Mouse (Mus musculus): Measurements from ENCODE around the gene Trpc4ap.
"Not testable (repeated sequence)": the region's sequence is repeated elsewhere in the genome, so short reads cannot be mapped to it uniquely, and the experiment has no call there.

Gene Trpc4ap

DNA sequence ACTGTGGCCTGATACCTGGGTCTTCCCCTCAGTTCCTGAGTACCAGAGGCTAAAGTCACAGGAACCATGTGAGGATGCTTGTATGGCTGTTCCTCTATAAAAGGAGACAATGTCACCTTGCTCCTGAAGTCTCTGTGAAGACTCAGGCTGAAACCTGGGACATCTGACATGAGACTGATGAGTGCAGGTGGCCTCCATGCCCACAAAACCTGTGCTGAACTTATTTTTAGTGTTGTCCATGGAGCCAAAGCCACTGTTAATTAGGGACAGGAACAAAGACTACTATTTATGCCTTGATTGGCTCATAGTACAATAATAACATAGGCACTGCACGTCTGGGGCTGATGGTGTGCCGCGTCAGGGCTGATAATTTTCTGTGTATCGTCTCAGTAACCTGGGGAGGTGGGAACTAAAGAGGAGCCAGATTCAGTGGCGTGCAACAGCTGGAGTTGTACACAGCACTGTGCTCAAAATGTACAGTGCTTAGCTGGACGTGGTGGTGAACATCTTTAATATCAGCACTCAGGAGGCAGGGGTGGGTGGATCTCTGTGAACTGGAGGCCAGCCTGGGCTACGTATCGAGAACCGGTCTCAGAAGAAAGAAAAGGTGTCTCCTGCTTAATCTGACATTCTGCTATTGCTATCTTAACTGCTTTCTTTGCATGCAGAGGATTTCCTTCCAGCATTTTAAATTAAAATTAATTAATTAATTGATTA, 80.2 kb downstream of the Trpc4ap start:
- no peak for DNase-seq (ENCODE audit: low read depth, low spot score)

DNA sequence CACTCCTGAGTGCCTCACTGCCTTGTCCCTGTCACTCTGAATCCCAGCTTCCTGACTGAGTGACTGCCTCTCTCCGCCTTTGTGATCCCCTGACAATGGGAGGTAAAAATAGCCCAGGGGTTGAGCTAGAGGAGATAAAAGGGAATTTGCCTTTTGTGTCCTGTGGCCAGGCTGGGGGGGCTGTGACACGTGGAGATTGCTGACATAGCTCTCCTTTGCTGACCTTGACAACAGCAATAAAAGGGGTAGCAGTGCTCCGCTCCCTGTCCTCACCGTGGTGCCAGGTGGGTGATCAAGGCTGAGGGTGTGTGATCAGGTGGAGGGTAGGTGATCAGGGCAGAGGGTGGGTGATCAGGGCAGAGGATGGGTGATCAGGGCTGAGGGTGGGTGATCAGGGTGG, 81.2 kb downstream of the Trpc4ap start, which contains the start of gene Myh7b:
Gene Myh7b, plus strand, starts transcription at position 235 of the 400 bp plus-strand sequence.
- DNase-seq (ENCODE audit: low read depth, low spot score) = no peak

DNA sequence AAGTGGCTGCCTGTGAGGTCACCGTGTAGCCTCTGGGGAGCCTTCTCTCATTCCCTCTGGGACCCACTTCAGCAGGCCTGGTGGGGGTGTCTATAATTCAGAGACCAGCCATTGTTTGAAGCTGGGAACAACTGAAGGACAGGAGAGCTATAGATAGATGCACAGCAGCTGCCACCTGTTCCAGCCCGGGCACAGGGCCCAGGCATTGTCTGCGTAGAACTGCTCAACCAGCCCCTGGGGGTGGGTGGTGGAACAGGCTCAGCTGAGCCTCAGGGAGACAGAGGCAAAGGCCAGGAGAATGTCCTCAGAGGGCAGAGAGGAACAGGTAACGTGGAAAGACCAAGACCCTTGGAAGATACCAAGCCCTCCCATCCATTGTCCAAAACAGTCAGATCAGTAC, 85.8 kb downstream of the Trpc4ap start:
- DNase-seq (ENCODE audit: low read depth, low spot score) = no peak

DNA sequence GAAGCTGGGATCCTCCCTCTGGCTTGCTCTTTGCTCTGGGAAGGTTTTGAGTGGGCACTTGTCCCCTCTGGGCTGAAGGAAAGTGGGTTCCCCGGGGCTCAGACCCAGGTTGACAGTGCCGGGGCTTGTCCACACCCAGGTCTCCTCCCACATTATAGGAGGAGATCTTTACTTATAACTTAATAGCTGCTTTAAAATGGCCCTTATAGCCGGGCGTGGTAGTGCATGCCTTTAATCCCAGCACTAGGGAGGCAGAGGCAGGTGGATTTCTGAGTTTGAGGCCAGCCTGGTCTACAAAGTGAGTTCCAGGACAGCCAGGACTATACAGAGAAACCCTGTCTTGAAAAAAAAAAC, 87.0 kb downstream of the Trpc4ap start:
- DNase-seq (ENCODE audit: low read depth, low spot score) = not testable (repeated sequence)

DNA sequence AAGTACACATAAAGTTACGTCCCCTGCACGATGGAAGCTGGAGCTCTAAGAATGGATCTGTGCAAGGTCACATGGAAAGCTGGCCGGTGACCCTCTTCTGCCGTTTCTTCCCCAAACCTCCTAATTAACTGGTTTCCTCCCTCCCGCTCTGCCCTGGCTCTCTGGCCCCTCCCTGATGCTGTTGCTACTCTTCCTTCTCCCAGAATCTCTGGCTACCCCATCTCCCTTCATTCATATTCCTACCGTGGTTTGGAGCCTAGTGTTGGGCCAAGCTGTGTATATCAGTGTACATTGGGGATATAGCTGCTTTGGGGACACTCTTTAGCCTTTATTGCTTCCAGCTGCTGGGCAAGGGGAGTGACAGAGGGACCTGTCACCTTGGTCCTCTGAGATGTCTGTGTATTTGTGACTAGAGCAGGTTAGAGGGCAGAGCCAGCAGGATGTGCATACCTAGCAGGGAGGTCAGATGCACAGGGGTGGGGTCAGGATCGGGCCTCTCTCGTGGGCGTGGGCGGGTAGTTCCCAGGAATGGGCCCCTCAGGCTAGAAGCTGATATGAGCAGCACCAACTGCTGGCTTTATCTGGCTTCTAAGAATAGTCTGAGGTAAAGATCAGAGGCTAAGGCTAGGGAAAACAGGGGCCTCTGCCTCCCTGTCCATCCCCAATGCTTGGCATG, 87.5 kb downstream of the Trpc4ap start:
- no peak for DNase-seq (ENCODE audit: low read depth, low spot score)

DNA sequence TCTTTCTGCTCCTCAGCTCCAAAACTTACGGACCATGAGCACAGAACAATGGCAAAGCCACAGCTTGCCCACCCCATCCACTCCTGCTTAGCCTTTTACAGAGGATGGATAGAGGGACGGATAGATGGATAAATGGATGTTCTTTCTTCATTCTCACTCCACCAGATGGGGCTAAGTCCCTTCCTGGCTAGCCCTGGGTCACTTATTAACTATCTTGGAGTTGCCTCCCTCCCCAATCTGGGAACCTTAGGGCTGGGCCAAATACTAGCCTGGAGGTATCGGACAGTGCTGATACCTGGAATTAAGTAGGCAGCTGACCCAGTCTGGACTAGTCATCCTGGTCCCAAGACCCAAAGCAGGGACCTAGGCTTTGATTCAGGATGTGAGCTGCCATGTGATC, 88.5 kb downstream of the Trpc4ap start:
- DNase-seq (ENCODE audit: low read depth, low spot score) = no peak

DNA sequence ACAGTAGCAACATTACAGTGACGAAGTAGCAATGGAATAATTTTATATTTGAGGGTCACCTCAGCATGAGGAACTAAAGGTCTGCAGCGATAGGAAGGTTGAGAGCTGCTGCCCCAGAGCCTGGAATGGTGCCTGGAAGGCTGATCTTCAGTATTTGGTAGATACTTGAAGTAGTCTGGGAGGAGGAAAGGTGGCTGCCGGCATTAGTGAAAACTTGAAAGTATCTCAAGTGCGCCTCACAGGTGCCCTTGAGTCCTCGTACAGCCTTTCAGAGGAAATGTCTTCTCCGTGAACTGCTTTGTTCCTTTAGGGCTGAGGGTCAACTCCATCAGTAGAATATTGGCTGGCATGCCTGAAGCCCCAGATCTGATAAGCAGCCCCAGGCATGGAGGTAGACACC, 96.7 kb downstream of the Trpc4ap start:
- no peak for DNase-seq (ENCODE audit: low read depth, low spot score)

DNA sequence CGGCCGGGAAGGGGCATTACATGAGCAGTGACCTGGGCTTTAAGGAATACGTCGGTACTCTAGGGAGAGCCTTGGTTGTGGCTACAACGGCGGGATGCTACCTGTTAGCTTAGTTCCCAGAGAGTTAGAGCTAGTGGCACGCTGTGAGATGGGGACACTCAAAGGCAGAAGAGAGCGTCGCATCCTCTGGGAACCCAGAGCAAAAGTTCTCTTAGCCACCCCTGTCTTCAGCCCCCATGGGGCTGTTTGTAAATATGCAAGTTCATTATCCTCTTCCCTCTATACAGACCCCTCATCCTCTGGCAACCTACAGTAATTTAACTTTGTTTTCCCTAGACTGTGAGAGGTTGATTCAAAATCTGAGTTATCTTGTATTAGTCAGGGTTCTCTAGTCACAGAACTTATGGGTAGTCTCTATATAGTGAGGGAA, 99.3 kb downstream of the Trpc4ap start:
- no peak for DNase-seq (ENCODE audit: low read depth, low spot score)

DNA sequence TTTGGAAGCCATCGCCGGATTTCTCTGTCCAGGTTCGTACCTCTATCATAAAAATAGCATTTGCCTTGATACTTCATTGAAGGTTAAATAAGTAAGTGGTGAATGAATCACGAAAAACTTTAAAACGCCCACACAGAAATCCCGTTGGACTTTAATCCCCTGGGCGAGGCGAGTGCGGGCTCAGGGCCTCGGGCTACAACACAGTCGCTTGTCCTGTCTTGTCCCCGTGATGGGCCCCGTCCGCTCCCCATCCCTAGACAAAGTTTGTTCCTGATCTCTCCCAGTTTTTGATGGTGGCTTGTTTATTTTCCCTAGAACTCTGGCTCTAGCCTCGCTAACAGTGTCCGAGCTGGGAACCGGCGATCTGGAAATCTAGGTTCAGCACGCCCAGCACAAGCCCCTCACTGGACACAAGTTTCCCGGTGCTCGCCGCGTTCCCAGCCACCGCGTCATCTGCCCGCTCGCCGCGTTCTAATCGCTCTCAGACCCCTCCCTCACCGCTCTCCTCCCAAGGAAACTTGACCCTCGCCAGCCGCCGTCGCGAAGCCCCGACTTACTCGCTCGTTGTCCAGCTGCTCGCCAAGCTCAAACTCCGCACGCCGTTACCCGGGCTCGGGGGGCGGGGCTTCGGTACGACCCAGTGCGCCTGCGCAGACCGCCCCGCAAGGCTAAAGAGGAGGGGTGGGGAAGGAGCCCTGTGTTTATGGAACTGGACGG, 99.9 kb downstream of the Trpc4ap start, which contains the start of gene Gss:
Gene Gss, minus strand, starts transcription at position 674 of the 717 bp plus-strand sequence.
- DNase-seq (ENCODE audit: low read depth, low spot score) = peak; percentile 98

DNA sequence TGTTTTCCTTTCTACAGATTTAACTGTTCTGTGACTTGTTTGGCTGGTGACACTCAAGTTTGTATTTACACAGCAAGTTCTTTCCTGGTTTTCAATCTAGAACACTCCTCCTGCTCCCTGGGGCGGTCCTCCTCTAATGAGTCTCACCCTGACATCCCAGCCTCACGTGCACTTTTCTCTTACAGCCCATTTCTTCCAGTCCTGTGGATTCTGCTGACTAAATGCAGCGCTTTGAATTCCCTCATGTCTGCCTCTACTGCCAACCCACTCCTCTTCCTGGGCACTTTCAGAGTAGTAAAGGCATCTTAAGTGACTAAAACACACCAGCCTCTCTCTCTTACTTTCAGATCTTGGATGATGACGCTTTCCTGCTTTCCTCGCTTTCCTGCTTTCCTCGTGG, 100.5 kb downstream of the Trpc4ap start:
- DNase-seq (ENCODE audit: low read depth, low spot score) = no peak

DNA sequence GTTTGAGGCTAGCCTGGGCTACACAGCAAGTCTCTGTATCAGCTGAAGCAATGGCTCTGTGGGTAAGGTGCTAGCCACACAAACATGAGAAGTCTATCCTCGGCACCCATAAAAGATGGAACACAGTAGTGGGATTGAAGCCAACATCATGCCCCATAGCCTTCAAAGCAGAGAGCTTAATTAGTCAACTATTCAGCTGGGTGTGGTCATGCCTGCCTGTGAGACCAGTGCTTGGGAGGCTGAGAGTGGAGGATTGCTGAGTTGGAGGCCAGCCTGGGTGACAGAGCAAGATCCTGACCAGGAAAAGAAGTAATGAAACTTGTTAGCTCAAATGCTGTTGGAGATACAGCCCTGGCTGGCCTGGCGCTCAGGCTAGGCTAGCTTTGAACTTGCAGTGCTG, 101.3 kb downstream of the Trpc4ap start:
- DNase-seq (ENCODE audit: low read depth, low spot score) = no peak

DNA sequence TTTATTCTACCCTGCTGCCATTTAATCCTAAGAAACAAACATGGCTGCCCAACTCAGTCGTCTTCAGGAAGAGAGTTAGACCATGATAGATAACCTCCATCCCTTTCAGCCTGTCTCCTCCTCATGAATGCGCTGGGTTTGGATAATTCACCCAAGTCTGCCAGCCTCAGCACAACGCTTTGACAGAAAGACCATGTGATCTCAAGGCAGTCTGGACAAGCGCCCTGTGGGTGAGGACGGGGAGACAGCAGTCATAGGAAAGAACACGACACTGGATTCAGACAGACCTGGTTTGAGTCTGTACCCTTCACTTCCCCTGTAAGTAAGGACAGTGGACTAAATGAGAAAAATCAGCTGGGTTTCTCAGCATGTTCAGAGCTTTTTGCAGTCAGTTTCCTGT, 102.7 kb downstream of the Trpc4ap start:
- no peak for DNase-seq (ENCODE audit: low read depth, low spot score)

DNA sequence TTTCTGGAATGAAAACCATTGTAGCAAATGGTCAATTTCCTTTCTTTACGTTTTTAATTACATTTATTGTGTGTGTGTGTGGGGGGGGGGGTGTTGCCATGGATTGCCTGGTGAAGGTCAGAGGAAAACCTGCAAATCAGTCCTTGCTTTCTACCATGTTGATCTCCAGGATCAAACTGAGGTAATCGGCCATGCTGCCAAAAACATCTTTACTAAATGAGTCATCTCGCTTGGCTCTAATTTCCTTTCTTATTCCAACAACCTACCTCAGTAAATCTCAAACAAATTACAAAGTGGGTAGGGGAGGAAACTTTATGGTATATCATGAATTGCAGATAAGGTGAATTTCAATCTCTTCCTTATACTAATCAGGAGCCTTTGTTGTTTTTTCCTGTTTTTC, 104.0 kb downstream of the Trpc4ap start:
- DNase-seq (ENCODE audit: low read depth, low spot score) = no peak

DNA sequence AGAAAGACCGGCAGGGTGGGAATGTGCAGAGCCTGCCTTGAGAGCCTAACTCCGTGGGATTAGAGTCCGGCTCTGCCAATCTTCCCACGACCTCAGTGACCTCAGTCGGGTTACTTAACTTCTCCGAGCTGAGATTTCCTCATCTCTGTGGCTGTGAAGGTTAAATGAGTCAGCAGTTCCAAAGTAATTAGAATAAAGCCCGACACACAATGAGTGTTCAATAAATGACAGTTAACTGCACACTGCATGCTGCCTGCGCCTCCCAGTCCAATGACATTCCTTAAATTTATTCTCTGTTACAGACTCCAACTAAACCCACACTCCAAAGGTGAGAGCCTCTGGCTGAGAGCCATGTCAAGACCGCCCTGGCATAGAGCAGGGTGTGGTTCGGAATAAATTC, 106.7 kb downstream of the Trpc4ap start:
- no peak for DNase-seq (ENCODE audit: low read depth, low spot score)

DNA sequence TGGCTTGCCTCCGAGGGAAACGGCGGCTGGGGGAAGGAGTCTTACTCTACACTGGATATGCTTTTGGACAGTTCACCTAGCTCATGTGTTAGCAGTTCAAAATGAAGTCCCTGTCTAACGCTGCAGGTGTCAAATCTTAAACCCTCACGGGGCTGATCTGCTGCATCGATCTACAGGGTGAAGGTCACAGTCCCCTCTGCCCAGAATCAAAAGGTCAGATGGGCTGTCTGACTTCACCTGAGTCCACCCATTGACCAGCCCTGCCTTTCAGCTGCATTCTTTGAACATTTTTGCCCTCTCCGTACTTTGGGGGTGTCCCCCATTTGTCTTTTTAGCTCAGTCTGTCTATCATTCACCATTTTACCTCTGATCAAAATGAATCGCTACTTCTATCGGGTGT, 107.1 kb downstream of the Trpc4ap start:
- DNase-seq (ENCODE audit: low read depth, low spot score) = no peak

Measured in mesoderm, embryonic 11.5 days (tissue).